Comparison of ENCODE assay signal across 30 mouse cellular contexts in genomic region chr16:8429531-8429930, GRCm38 (mm10). TPM values are rescaled to one million over a fixed set of nuclear protein-coding genes. Genes with fewer than 3 reads are reported as not detected.
"Had no signal": no experiment of that assay in that cellular context is flagged by ENCODE, and none has a peak within 500 bp of the region (broad histone marks: within the 10 kb centered on the region; RNA-seq: fewer than 3 reads in every experiment).

No protein-coding gene starts in this region.

- H3K4me2 ChIP-seq: heart, embryonic 11.5 days; heart, embryonic 13.5 days; heart, embryonic 15.5 days; hindbrain, embryonic 13.5 days; hindbrain, embryonic 15.5 days; limb, embryonic 13.5 days; limb, embryonic 15.5 days; liver, embryonic 12.5 days had no signal

- H3K36me3 ChIP-seq: heart, embryonic 13.5 days; heart, embryonic 15.5 days; hindbrain, embryonic 13.5 days; hindbrain, embryonic 15.5 days; limb, embryonic 13.5 days; limb, embryonic 15.5 days; liver, embryonic 12.5 days had no signal

- DNase-seq: forebrain, postnatal 0 days; gastrocnemius, postnatal 14 days; gastrocnemius, postnatal 36 days; heart, adult 18-20 months; kidney, adult 11 months; kidney, adult 2 months; kidney, adult 9 months; kidney, postnatal 10 days; kidney, postnatal 36 days; layer of hippocampus, adult 9-11 months; layer of hippocampus, postnatal 36 days; left cerebral cortex, postnatal 4 days had no signal

- H3K9ac ChIP-seq: forebrain, postnatal 0 days; heart, embryonic 13.5 days; heart, embryonic 15.5 days; hindbrain, embryonic 13.5 days; hindbrain, embryonic 15.5 days; limb, embryonic 13.5 days; limb, embryonic 15.5 days; liver, embryonic 12.5 days had no signal

- H3K9me3 ChIP-seq: heart, embryonic 13.5 days; heart, embryonic 15.5 days; hindbrain, embryonic 13.5 days; hindbrain, embryonic 15.5 days; limb, embryonic 13.5 days; limb, embryonic 15.5 days; liver, embryonic 12.5 days had no signal

- H3K4me1 ChIP-seq: liver, embryonic 12.5 days had no signal

- ATAC-seq: forebrain, postnatal 0 days; hindbrain, postnatal 0 days; intestine, embryonic 16.5 days; liver, embryonic 12.5 days had no signal

- H3K4me3 ChIP-seq: heart, embryonic 13.5 days; heart, embryonic 15.5 days; hindbrain, embryonic 13.5 days; hindbrain, embryonic 15.5 days; limb, embryonic 13.5 days; limb, embryonic 15.5 days; liver, embryonic 12.5 days had no signal

- H3K27ac ChIP-seq: heart, embryonic 13.5 days; heart, embryonic 15.5 days; hindbrain, embryonic 13.5 days; hindbrain, embryonic 15.5 days; hindbrain, postnatal 0 days; limb, embryonic 13.5 days; limb, embryonic 15.5 days; liver, embryonic 12.5 days had no signal

RNA-seq across cellular contexts. Expression of gene Tmem114, which starts 4.6 kb away (rescaled TPM):
- total RNA-seq: forebrain, postnatal 0 days; gastrocnemius, adult 18-20 months; gastrocnemius, adult 8-10 months; gastrocnemius, postnatal 14 days; gastrocnemius, postnatal 36 days; heart, adult 18-20 months; heart, adult 8-10 months; heart, postnatal 25 days; liver, adult 2 months had no signal
- polyA plus RNA-seq: heart, embryonic 11.5 days; heart, embryonic 13.5 days; heart, embryonic 15.5 days; heart, postnatal 0 days; intestine, embryonic 16.5 days; kidney, adult 2 months; large intestine, adult 2 months; limb, embryonic 11.5 days; limb, embryonic 15.5 days; liver, adult 2 months; liver, embryonic 12.5 days had no signal
